Mouse (Mus musculus) G1E (cell line): ENCODE results near the gene Dkkl1.

Experiments used
- CTCF ChIP-seq: IDR thresholded peaks from 2 replicates; pipeline ENCODE4 v1.5.1; 2012; ENCODE audit warnings: low read depth, low read length, inconsistent platforms, mixed read lengths
- TAL1 ChIP-seq: conservative IDR thresholded peaks from 2 replicates; pipeline ENCODE4 v1.6.1; 2012; ENCODE audit warnings: low read depth, low read length, inconsistent platforms, mixed read lengths

DNA sequence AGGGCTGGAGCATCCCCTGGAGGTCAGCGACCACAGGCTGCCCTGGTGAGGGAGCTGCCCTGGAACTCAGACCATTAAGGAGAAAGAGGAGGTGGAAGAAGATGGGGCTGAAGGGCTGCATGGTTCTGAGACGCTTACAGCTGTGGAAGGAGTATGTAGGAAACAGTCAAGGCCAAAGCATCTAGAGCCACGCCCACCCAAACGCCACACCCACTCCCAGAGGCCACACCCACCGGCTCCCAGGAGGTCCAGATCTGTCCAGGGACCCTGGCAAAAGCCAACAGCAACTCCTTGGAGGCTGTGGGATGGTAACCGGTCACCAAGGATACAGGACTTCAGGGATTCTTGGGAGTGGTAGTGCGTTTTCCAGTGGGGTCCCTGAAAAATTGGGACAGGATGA, 33.4 kb downstream of the Dkkl1 start:
- no peak for TF ChIP-seq TAL1
- TF ChIP-seq CTCF: no peak
